Mouse (Mus musculus): ENCODE results near the gene Atg9a.

GRCm38 (mm10) chr1:75148727-75149126 lies 43.3 kb downstream of the Atg9a start:
- TF ChIP-seq CTCF (IDR thresholded peaks at IDR 0.05; ENCODE audit: low read depth) (no peak), EP300 (IDR thresholded peaks at IDR 0.05; ENCODE audit: low read depth) (no peak)

Data from liver, embryonic 14.5 days (tissue).